Mouse (Mus musculus): ENCODE data around the gene Ptprb. TPM values are rescaled to one million over a fixed set of nuclear protein-coding genes. Genes with fewer than 3 reads are reported as not detected.

Gene Ptprb
- 5.4 and 7.4 TPM in 2 replicates for polyA plus RNA-seq (2016; fragmentation: Nextera tagmentation; extraction: Ambion mirVana)

- Histone ChIP-seq H3K4me3 (peak within 1 kb of the TSS; percentile 45), H3K36me3 (no peaks in the 10 kb centered on the region), H3K4me1 (peaks cover 6% of the 10 kb centered on the region), H3K9me3 (no peaks in the 10 kb centered on the region), H3K27me3 (ENCODE audit: insufficient read depth, poor library complexity, severe bottlenecking) (no peaks in the 10 kb centered on the region), H3K27ac (peak within 1 kb of the TSS; percentile 74; the same call in 1 of the 2 replicates)
- 51% methylated on average over 7 of the region's 7 CpGs for WGBS
- DNase-seq (ENCODE audit: low spot score) = peak; percentile 64
These were observed at the start of gene Ptprb for GRCm38 (mm10) chr10:116275280-116275679. Ptprb (plus strand) TSS chr10:116275523.

DNA sequence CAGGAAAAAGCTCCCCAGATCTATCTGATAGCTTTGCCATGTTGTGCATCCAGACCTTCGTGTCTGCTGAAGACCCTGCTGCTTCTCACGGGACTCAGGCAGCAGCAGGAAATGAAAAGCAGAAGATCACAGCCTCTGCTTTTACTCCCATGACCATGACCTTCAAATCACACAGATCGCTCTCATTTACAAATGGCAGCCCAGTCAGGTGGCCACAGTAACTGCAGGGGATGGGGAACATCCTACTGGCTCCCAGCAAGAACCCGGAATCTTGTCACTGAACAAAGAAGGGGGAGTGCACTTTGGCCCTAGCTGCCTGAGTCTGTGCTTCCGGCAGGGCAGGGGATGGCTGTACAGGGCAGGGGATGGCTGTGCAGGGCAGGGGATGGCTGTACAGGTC is 40.0 kb upstream of the Ptprb start:
- WGBS = 54% methylated on average over 5 of the region's 5 CpGs
- H3K27ac ChIP-seq = no peak overlapping the region
- 0 out of 2 replicates have a peak, but pooled peaks cover 8% of the 10 kb centered on the region for H3K27me3 ChIP-seq (ENCODE audit: insufficient read depth, poor library complexity, severe bottlenecking)
- 0 out of 2 replicates have a peak, but pooled peaks cover 7% of the 10 kb centered on the region for H3K4me1 ChIP-seq
- H3K4me3 ChIP-seq = no peak overlapping the region
- no peak for DNase-seq (ENCODE audit: low spot score)
- no peaks in the 10 kb centered on the region for H3K9me3 ChIP-seq
- H3K36me3 ChIP-seq = no peaks in the 10 kb centered on the region

DNA sequence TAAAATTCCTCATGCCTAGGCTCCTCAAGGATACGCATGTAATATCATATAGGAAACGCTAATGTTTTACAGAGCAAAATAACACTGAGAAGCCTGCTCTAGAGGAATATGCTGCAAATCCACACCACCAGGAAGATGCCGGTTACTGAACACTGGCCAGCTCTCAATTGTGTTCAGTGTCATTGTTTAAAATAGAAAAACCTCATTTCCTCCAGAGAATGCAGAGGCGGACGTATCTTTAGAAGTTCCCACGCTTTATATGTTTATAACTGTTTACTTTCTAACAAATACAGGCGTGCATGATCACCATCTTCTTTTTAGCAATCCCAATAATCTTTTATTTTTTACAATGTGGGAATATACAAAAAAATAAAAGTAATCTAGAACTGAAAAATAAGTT is 33.1 kb upstream of the Ptprb start:
- 75% methylated on average over 7 of the region's 7 CpGs for WGBS
- H3K9me3 ChIP-seq = no peaks in the 10 kb centered on the region
- H3K36me3 ChIP-seq = no peaks in the 10 kb centered on the region
- H3K4me1 ChIP-seq = peaks cover 4% of the 10 kb centered on the region
- no peak for DNase-seq (ENCODE audit: low spot score)
- no peaks in the 10 kb centered on the region for H3K27me3 ChIP-seq (ENCODE audit: insufficient read depth, poor library complexity, severe bottlenecking)
- no peak overlapping the region for H3K4me3 ChIP-seq
- H3K27ac ChIP-seq = no peak overlapping the region

GRCm38 (mm10) chr10:116243373-116243772 is 31.9 kb upstream of the Ptprb start:
- no peaks in the 10 kb centered on the region for H3K36me3 ChIP-seq
- no peaks in the 10 kb centered on the region for H3K27me3 ChIP-seq (ENCODE audit: insufficient read depth, poor library complexity, severe bottlenecking)
- no peak overlapping the region for H3K4me3 ChIP-seq
- 44% methylated on average over 7 of the region's 7 CpGs for WGBS
- no peak for DNase-seq (ENCODE audit: low spot score)
- H3K4me1 ChIP-seq = peaks cover 4% of the 10 kb centered on the region
- H3K27ac ChIP-seq = 0 out of 2 replicates have a peak overlapping the region, but pooled peaks have one; percentile 29
- H3K9me3 ChIP-seq = no peaks in the 10 kb centered on the region

GRCm38 (mm10) chr10:116245632-116246031 is 29.7 kb upstream of the Ptprb start:
- peaks cover 4% of the 10 kb centered on the region for H3K4me1 ChIP-seq
- no peak overlapping the region for H3K4me3 ChIP-seq
- no peaks in the 10 kb centered on the region for H3K9me3 ChIP-seq
- no peaks in the 10 kb centered on the region for H3K36me3 ChIP-seq
- DNase-seq (ENCODE audit: low spot score) = no peak
- 44% methylated on average over 2 of the region's 2 CpGs for WGBS
- H3K27me3 ChIP-seq (ENCODE audit: insufficient read depth, poor library complexity, severe bottlenecking) = no peaks in the 10 kb centered on the region
- H3K27ac ChIP-seq = no peak overlapping the region

GRCm38 (mm10) chr10:116252668-116253067 is 22.7 kb upstream of the Ptprb start:
- H3K4me1 ChIP-seq = peaks cover 14% of the 10 kb centered on the region
- DNase-seq (ENCODE audit: low spot score) = no peak
- WGBS = 69% methylated on average over 7 of the region's 7 CpGs
- 0 out of 2 replicates have a peak, but pooled peaks cover 4% of the 10 kb centered on the region for H3K27me3 ChIP-seq (ENCODE audit: insufficient read depth, poor library complexity, severe bottlenecking)
- H3K9me3 ChIP-seq = no peaks in the 10 kb centered on the region
- no peak overlapping the region for H3K4me3 ChIP-seq
- H3K27ac ChIP-seq = no peak overlapping the region
- no peaks in the 10 kb centered on the region for H3K36me3 ChIP-seq

DNA sequence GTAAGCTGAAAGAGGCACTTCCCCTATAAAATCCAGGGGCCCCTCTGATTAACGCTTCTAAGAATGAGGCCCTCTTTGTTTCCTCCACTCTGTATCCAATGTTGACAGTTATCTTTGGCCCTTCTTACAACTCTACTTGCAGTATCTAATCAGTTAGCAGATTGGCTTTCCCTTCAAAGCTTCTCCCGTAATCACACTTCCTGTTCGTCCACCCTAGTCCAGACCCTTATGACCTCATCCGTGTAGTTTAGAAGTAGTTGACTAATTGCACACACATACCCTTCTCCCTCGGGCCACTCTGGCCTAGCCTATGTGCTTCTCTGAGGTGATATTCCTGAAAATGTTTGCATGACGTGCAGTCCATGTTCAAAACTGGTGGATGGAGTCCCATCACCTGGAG is 21.4 kb upstream of the Ptprb start:
- 15% methylated on average over 6 of the region's 6 CpGs for WGBS
- Histone ChIP-seq H3K9me3 (no peaks in the 10 kb centered on the region), H3K4me3 (no peak overlapping the region), H3K36me3 (no peaks in the 10 kb centered on the region), H3K27ac (no peak overlapping the region), H3K27me3 (ENCODE audit: insufficient read depth, poor library complexity, severe bottlenecking) (0 out of 2 replicates have a peak, but pooled peaks cover 4% of the 10 kb centered on the region), H3K4me1 (peaks cover 14% of the 10 kb centered on the region)
- no peak for DNase-seq (ENCODE audit: low spot score)

- no peak overlapping the region for H3K4me3 ChIP-seq
These were observed 16.0 kb upstream of the Ptprb start for GRCm38 (mm10) chr10:116259298-116259697.

GRCm38 (mm10) chr10:116260658-116261433 is 14.5 kb upstream of the Ptprb start:
- Histone ChIP-seq H3K27ac (peak overlapping the region; percentile 88), H3K27me3 (ENCODE audit: insufficient read depth, poor library complexity, severe bottlenecking) (no peaks in the 10 kb centered on the region)
- DNase-seq (ENCODE audit: low spot score) = peak; percentile 81

More at GRCm38 (mm10) chr10:116259298-116259697, 16.0 kb upstream of the Ptprb start:
- WGBS = 70% methylated on average over 4 of the region's 4 CpGs
- Histone ChIP-seq H3K27me3 (ENCODE audit: insufficient read depth, poor library complexity, severe bottlenecking) (no peaks in the 10 kb centered on the region), H3K27ac (no peak overlapping the region), H3K9me3 (no peaks in the 10 kb centered on the region), H3K36me3 (no peaks in the 10 kb centered on the region), H3K4me1 (peaks cover 22% of the 10 kb centered on the region)
- DNase-seq (ENCODE audit: low spot score) = peak; percentile 42

GRCm38 (mm10) chr10:116261559-116261958 is 13.8 kb upstream of the Ptprb start:
- 54% methylated on average over 5 of the region's 5 CpGs for WGBS
- peak; percentile 75 for DNase-seq (ENCODE audit: low spot score)
- H3K27ac ChIP-seq = peak overlapping the region; percentile 88

More at GRCm38 (mm10) chr10:116260658-116261433, 14.5 kb upstream of the Ptprb start:
- Histone ChIP-seq H3K4me3 (0 out of 2 replicates have a peak overlapping the region, but pooled peaks have one; percentile 1), H3K4me1 (peaks cover 22% of the 10 kb centered on the region), H3K9me3 (no peaks in the 10 kb centered on the region), H3K36me3 (no peaks in the 10 kb centered on the region)
- 22% methylated on average over 13 of the region's 13 CpGs for WGBS

GRCm38 (mm10) chr10:116264521-116264920 is 10.8 kb upstream of the Ptprb start:
- peak overlapping the region; percentile 7; the same call in 1 of the 2 replicates for H3K27ac ChIP-seq
- peak; percentile 73 for DNase-seq (ENCODE audit: low spot score)
- peaks cover 40% of the 10 kb centered on the region for H3K4me1 ChIP-seq
- 65% methylated on average over 11 of the region's 11 CpGs for WGBS
- H3K4me3 ChIP-seq = no peak overlapping the region
- H3K27me3 ChIP-seq (ENCODE audit: insufficient read depth, poor library complexity, severe bottlenecking) = no peaks in the 10 kb centered on the region
- no peaks in the 10 kb centered on the region for H3K36me3 ChIP-seq
- H3K9me3 ChIP-seq = no peaks in the 10 kb centered on the region

More at GRCm38 (mm10) chr10:116261559-116261958, 13.8 kb upstream of the Ptprb start:
- Histone ChIP-seq H3K36me3 (no peaks in the 10 kb centered on the region), H3K4me3 (no peak overlapping the region), H3K9me3 (no peaks in the 10 kb centered on the region), H3K27me3 (ENCODE audit: insufficient read depth, poor library complexity, severe bottlenecking) (no peaks in the 10 kb centered on the region), H3K4me1 (peaks cover 25% of the 10 kb centered on the region)

DNA sequence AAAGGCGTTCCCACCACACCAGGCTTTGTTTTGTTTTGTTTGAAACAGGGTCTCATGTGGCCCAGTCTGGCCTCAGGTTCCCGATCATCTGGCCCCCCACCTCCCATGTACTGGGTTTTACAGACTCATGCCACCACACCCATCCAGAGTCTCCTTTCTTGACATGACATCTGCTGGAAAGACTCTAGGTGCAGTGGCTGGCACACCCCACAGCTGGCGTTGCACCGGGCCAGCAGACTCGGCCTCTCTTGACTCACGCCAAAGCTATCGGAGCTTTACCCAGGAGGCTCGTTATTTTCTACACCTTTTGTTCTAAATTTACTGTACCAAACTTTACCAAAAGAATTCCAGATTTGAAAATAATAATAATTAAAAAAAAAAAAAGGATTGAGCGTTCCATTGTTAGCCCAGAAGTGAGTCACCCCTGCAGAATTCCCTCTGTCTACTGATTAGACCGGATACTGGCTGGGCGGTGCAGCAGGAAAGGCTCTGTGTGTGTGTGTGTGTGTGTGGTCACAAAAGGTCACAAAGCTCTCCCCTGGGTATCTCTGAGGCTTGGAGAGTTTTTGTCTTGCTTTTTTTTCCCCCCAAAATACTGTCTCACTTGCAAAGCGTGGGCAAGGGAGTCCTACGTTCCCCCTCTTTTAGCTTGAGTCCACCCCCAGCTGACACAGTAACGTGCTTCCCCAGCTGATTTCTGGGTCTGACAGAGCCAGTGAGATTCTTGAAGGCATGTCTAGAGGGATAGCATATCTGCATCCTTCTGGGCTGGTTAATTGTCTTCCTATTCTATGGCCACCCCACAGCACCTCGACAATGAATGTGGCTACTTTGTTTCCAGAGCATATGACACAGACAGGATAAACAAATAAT is 8.5 kb upstream of the Ptprb start:
- Histone ChIP-seq H3K27ac (peak overlapping the region; percentile 78), H3K27me3 (ENCODE audit: insufficient read depth, poor library complexity, severe bottlenecking) (no peaks in the 10 kb centered on the region), H3K4me3 (no peak overlapping the region; the same call in 1 of the 2 replicates), H3K9me3 (no peaks in the 10 kb centered on the region), H3K36me3 (no peaks in the 10 kb centered on the region), H3K4me1 (peaks cover 23% of the 10 kb centered on the region)
- DNase-seq (ENCODE audit: low spot score) = peak; percentile 80
- WGBS = 51% methylated on average over 15 of the region's 15 CpGs

Data from heart, embryonic 10.5 days (tissue).